Mouse (Mus musculus) fibroblast of lung, adult 2 months (primary cell): ENCODE data around the gene Sall2.
"Not testable (repeated sequence)": the region's sequence is repeated elsewhere in the genome, so short reads cannot be mapped to it uniquely, and the experiment has no call there.

Experiments
- DNase-seq: peaks from one replicate; pipeline ENCODE4 v3.0.0-alpha.2; 2011; ENCODE audit warnings: low read depth

Gene Sall2

DNA sequence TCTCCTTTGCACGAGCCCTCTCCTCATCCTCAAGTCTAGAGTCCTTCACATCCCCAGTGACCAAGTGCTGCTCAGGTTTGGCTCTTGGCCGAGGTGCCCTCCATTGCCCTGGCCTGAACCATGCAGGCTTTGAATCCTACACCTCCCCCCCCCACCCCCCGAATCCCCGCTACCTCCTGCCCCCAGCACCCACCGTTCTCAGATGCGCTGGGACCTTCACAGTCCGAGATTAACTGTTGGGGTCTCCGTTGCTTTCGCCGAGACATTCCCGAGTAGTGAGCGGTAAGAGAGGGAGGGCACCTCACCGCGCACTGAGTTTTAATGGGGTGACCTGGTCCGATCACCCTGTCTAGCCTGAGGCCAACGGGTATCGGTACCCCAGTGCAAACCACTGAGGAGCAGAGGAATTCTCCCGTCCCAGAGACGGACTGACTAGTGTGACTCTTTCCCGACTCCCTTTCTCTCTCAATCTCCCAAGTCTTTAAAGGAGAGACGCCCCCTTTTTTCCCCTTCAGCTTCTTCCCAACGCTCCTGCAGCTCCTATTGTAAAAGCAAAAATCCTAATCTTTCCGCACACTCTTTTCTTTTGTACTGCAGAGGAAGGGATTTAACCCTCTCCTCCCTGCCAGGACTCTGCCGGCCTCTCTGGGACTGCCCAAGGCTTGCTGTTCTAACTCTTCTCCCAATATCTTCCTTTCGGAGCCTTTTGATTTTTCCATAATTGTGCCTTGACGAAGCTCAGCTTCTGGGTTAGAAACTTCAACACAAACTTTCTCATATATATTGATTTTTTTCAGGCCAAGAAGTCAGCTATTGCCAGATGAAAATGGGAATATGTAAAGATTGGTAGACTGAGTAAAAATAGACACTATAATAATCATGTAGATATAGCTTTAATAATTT, at the start of gene Sall2:
Sall2 (minus strand) TSS at position 853 of the 903 bp plus-strand sequence.
- DNase-seq = no peak

DNA sequence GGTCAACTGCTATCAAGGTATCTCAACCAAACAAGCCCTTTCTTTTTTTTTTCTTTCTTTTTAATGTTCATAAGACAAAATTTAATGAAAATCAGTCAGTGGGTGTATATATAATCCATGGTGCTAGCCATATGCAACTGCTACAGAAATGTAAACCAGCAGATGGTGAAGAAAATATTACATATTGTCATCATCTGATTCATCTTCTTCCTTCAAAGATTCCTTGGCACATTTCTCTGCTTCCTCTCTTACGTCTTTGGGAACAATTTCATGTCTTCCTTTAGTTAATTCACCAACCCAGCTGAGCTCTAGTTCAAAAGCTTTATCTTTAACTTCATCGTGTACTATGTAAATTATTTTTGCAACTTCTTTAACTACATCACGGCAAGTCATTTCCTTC, 40.2 kb upstream of the Sall2 start:
- no peak for DNase-seq

DNA sequence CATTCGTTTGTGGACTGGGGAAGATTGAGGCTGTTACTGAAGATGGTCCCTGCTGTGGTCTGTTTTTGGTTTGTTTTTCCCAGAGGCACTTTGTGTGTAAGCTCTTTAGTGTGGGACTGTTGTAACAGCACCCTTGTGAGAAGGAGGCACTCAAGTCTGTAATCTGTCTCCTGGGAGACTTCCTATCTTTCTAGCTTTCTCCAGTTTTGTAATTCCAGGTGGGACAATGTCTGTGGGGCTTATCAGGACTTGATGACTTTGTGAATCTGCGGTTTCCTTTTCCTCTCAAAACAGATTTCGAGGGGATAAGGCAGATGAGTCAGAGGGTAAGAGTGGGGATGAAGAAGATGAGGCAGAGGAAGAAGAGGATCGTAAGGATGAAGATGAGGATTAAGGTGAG, 27.7 kb upstream of the Sall2 start, which contains the start of gene Olfr1513:
Olfr1513 (minus strand) TSS at position 101 of the 400 bp plus-strand sequence.
- no peak for DNase-seq

DNA sequence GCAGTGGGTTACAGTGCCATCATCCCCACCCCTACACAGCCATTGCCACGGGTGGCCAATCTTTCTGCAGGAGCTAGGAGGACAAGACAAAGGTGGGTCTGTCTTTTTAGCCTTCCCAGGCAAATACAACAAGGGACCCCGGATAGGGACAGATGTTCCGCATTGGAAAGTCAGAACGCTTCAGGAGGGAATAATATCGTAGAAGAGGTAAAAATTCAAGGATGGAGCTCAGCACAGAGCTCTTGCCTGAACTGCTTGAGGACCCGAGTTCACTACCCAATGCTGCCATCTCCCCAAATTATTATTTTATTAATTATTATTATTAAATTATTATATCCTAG, 10.9 kb upstream of the Sall2 start:
- no peak for DNase-seq

DNA sequence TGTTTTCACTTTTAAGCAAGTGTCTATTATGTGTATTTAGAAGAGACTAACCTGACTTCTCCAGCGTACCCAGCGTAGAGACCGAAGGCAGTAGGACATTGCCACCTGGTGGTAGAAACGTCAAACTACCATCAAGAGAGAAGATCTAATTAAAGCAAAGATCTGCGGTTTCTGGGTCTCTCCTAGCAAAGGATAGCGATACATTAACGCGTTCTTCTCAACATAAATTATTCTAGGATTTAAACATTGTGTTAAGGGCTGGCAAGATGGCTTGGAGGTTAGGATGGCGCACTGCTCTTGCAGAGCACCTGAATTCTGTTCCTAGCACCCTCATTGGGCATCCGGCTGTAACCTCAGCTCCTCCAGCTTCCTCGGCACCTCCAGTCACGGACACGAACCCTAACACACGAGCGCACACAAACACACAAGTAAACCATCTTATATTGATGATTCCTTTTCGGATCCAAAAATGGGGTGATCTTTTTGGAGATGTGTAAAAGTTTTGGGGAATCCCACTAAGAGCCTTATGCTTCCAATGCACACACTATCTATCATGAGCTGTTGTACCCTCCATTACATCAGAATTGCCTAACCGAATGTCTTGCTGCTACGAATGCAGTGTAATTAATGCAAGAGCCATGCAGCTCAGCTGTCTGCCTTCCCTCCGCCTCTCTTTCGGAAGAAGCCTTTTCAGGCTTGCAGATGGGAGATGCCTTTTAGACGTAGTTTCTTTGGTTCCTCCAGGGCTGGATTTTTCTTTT, 10.4 kb upstream of the Sall2 start:
- peak; percentile 32 for DNase-seq

DNA sequence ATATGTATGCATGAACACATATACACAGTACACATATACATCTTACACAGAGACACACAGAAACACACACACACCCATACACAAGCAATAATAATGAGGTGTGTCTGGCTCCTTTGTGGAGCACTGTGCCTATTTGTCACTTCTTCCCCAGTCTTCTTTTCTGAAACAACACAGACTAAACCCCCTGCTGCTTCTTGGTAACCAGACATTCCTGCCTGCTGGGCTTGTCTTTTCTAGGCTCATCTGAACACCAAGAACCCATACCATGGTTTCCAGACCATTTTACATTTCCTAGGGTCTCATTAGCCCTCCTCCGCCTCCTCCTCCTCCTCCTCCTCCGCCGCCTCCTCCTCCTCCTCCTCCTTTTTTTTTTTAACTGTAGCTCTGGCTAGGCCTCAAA, 3.6 kb upstream of the Sall2 start:
- no peak for DNase-seq

DNA sequence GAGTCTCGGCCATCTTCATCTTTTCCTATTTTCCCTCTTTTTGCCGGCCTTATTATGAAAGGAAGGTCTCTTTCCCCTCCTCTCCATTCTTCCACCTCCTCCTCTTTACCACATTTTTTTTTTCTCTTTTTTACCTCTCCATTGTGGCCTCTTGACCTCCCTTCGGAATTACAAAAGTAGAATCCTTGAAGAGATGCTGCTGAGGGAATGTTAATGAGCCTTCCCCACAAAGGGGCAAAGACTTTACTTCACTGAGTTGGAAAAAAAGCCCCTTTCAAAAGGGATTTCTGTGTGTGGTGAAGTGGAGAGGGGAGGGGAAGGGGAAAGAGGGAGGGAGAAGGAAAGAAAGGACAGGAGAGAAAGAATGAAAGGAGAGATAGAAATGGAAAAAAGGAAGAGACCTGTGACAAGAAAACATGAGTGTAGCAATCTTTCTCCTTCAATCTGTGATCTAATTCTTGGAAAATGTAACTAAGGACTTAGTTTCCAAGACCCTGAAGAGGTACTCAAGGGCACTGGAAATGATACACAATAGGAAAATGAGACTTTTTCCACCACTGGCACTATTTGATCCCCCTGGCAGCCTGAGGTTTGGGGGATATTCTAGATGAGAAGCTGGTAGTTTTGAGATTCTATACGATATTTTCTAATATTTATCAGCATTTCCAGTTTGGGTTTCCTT, 2.6 kb upstream of the Sall2 start:
- DNase-seq = no peak

DNA sequence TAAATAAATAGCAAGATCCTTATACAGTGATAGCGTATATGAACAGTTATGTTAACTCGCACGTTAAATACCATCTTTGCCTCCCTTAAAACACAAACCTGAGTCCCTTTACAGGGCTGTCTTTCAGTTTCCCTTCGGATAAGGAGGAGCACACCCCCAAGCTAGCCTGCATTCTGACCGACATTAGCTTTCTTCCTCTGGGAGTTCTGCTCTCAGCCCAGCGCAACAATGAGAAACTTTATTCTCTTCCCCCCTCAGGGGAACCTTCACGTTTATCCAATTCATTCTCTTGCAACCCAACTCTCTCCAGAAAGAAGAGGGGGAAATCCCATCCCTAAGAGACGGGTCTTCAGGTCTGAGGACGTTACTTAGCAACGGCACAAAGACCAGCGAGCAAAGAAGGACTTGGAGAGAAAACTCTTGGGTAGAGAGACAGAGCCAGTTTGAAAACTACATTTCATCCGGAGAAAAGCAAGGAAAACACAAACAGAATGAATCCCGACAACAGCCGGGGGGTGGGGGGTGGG, 1.1 kb downstream of the Sall2 start:
- no peak for DNase-seq

DNA sequence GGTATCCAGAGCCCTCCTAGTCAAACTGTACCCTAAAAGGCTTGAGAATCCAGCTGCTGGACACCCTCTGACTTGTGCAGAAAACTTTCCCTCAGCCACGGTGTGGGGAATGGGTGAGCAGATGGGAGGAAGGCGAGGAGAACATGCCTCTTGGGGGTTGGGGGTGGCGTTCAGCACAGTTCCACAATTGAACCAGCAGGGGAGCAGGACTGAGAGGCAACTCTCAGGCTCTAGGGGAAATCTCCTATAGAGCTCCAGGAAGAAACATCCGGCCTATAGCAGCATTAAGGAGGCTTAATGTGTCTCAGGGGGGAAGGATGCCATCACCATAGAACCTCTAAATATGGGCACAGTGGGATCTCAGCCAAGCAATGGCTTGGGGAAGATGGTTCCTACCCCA, 2.7 kb downstream of the Sall2 start:
- no peak for DNase-seq

DNA sequence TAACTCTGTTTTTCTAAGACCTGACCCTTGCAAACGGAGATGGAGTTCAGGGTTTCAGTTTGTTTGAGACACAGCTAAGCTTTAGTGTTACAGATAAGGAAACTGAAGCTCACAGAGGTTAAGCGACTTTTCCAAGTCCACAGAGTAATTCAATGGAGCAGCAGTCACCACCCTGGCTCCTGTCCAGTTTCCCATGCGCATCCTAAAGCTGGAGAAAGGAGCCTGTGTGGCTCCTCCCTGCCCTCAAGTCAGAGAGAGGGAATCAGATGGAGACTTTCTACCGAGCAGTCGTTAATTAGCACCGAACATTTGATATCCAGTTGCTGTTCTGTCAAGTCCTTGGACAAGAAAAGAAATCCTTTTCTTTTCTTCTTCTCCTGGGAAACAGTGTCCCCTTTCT, 9.2 kb downstream of the Sall2 start:
- DNase-seq = no peak

DNA sequence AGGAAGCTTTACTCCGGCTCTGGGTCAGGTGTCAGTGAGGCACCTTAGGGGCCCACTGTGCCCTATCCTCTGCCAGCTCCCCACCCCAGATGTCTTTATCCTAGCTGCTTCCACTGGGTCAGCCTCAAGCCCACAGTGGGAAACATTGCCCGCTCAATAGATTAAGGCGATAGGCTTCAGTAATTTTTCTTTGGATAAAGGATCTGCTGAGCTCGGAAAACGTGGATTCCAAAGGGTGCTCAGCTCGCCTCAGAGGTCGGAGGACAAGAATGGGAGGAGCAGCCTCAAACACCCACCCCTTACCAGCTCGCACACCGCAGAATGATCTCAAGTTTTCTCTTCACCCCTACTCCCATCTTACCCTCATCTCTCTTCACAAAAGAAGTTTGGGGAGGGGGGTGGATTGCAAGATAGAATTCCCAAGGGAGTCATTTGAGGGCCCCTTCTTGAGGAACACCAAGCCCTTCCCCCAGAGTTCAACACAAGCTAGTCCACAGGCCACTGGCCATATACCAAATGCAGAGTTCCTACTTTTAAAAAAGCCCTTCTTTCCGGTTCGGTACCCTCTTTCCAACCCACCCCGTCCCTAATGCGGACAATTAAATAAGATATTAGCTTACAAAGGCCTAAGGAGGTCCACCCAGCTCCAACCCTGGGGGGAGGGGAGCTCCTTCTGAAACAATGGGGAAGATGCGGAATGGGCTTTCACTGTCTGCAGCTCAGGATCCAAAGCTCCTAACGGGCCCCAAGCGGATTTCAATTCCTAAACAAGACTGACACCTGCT, 11.9 kb downstream of the Sall2 start:
- DNase-seq = no peak

DNA sequence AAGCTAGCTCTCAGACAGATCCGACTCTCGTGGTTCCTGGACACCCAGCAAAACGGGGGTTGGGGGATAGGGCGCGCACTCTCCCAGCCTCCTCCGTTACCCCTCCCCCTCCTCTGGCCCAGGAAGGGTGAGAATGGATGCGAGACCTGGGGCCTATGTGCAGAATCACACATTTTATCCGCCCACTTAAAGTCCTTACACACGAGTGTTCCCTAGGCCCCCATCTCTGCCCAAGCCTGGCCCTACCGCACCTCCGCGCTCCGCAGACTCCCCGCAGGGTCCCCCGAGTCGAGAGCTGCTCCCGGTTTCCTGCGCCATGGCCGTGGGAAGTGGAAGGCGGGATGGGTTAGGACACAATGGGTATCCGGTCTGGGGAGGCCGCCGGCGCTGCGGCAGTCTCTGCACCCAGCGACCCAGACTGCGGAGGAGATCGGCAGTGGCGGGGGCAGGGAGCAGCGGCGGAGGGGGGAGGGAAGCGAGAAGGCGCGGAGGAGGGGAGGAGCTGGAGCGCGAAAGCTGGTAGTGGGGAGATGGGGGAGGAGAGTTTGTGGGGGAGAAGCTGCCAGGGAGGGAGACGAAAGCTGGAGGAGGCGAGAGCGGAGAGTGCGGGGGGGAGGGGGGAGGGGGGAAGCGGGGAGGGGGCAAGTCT, 12.6 kb downstream of the Sall2 start:
- no peak for DNase-seq

DNA sequence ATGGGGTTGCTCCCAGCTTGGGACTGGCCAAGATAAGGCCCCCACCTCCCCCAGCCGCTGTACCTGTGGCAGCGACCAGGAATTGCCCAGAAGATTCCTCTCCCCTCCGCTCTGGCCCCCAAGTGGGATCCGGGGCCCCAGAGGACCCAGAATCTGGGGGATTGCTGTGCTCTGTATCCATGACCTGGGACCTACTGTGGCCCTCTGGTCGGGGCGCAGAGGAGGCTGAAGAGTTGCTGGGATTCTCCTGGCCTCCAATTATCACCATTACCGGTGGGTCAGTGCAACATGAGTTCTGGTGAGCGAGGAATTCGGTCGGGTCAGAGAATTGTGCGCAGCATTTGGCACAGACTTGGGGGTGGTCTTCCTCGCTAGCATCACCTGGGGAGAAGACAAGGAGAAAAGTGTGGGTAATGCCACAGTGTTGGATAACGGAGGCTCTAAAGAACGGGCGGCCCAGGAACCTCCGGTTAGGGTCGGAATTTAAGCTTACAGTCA, 13.2 kb downstream of the Sall2 start:
- DNase-seq = no peak

DNA sequence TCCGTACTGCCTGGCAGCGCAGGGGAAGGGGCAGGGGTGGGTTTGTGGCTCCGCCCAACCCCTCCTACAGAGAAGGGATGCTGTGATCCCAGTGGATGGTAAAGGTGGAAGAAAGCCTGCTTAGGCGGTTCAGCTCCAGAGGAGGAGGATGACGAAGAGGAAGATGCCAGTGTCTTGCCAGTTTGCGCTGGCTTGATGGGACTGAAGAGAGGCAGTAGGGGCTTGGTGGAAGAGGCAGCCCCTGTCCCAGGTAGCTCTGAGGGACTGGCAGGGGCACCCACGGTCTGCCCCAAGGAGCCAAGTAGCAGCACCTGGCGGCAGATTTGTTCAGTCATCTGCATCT, 13.8 kb downstream of the Sall2 start:
- no peak for DNase-seq

DNA sequence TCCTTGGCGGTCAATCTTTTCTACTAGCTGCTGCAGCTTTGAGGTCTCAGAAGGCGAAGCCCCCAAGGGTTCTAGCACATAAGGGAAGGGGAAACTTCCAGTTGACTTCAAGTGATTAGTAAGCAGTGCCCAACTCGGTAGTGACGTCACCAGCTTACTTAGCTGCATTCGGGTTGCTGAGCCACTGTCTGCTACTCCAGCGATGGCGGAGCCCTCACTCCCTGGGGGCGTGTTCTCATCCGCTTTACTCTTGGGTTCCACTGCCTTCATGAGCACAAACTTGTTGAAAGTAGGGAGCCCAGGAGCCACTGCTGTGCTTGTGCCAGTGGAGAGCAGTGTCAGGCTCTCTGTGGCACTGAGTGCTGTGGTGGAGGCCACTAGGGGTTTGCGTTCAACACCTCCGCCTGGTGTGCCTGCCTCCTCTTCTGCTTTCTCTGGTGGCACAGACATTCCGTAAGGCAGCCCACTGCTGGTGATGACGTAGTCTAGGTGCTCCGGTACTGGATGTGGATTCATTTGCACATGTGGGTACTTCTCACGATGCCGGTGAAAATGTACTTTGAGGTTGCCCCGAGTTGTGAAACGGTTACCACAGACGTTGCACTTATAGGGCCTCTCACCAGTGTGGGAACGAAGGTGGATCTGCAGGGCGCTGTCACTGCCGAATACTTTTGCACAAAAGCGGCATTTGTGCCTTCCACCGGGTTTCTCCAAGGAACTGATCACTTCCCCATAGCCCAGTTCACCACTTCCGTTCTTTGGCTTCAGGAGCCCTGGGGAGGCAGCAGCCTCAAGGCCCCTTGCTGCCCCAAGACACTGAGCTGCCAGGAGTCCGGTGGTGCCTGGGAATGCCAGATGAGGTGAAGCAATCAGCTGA, 14.4 kb downstream of the Sall2 start:
- DNase-seq = no peak

DNA sequence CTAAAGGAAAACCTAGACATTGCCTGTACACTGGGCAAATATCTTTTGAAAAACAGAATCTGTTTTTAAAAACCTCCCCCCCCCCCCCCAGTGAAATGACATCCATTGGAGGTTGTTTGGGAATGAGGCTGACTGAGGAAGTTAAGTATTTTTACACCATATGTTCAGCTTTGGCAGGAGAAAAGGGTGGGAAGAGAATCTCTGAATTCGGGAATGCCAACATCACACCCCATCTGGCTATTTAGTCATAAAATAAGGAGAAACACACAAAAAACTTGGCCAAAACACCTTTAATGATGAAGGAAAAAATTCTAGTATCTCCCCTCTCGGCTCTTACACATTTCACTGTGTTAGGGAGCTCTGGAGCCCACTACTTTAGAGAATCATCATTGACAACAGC, 17.7 kb downstream of the Sall2 start:
- DNase-seq = no peak

DNA sequence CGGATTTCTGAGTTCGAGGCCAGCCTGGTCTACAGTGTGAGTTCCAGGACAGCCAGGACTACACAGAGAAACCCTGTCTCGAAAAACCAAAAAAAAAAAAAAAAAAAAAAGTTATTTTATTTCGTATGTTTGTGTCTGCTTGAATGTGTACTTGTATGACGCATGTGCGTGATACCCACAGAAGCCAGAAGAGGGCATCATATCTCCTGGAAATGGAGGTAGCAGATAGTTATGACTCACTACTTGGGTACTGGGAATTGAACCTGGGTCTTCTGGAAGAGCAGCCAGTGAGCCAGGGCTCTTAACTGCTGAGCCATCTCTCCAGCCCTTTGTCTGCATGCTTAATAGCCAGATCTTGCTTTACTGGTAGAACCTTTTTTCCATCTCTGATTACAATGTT, 18.2 kb downstream of the Sall2 start:
- DNase-seq = not testable (repeated sequence)

DNA sequence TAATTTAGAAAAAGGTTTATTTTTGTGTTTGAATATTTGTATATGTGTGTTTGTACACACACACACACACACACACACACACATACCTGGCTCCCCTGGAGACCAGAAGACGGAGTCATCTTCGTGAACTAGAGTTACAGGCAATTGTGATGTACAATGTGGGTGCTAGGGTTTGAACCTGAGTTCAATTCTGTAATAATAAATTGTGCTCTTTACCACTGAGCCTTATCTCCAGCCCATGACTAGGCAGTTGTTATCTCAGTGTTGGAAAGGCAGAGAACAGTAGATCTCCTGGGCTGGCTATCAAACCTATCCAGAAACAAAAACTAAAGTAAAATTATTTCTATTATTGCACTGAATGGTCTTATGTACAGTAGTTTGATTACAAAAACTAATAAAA, 22.5 kb downstream of the Sall2 start:
- DNase-seq = no peak

DNA sequence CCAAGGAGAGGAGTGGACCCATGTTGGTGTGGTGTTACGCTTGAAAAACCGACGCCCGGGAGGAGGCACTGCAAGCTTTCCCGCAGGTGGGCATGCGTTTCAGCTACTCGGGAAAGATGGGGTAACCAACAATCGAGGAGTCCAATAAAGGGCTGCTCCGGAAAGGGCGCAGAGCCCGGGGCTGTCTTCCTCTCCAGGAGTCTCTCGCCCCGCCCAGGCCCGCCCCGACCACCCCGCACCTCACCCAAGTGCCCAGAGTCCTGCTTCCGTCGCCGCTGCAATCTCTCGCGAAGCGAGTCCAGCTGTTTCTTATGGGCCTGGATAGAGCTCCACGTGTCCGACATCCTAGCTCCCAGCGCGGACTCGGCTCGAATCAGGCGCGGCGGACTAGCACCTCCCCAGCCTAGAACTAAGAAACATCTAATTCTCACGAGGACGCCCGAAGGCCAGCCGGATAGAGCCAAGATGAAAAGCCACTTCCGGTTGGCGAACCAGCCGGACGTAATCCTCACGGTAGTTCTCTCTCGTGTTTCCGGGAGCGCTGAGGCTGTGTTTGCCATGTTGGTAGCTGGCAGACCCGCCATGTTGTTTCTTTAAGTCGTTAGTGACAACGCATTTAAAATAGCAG, 23.8 kb downstream of the Sall2 start, which contains the start of gene Mettl3:
Mettl3 (minus strand) TSS at position 485 of the 628 bp plus-strand sequence.
- peak; percentile 92 for DNase-seq
